Mouse (Mus musculus) kidney, postnatal 4 days (tissue): ENCODE measurements around the gene Sema3f.

Experiments used
- DNase-seq, 2 experiments: peaks; one replicate each; pipeline ENCODE4 v3.0.0; 2021; ENCODE audit warnings: mixed read lengths in 2 of 2

The Sema3f gene

DNA sequence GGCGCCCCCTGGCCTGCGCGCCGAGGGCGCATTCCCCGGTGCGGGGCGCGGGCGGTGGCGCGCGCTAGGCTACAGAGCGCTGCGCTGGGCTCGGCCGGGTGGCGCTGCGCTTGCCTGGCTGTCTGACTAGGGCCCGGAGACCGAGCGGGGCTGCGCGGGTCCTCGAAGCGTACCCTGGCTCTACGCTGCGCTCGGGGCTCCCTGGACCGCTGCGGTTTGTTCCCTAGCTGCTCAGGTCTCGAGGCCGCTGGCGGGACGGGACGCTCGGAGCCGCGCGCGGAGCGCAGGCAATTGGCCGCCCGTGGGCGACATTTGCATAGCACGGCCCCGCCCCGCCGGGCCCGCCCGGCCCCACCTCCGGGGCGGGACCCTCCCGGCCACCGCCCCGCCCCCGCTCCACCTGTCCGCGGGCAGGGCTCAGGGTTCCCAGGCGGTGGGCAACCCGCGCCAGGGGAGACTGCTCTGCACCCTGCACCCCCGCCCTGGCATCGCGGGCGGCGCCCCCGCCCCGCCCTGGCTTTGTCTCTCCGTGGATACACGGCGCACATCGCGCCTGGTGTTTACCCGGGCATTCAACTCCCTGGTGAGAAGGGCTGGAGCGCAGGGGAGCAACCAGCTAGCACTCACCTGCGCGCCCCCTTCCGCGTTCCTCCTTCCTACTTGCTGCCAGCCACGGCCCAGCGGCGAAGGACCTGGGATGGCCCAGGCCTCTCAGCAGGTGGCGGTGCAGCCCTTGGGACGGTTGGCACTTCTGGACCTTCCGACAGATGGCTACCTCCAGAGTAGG, at the start of gene Sema3f:
Sema3f (minus strand) TSS at position 779 of the 787 bp plus-strand sequence.
- peak; percentile 88 to 94 for DNase-seq

- no peak for DNase-seq
These were observed 49.3 kb upstream of the Sema3f start for GRCm38 (mm10) chr9:107759593-107759992.

- DNase-seq: no peak
These were observed 40.1 kb upstream of the Sema3f start for GRCm38 (mm10) chr9:107750378-107750777.

GRCm38 (mm10) chr9:107748063-107748462, 37.8 kb upstream of the Sema3f start:
- DNase-seq: no peak

DNA sequence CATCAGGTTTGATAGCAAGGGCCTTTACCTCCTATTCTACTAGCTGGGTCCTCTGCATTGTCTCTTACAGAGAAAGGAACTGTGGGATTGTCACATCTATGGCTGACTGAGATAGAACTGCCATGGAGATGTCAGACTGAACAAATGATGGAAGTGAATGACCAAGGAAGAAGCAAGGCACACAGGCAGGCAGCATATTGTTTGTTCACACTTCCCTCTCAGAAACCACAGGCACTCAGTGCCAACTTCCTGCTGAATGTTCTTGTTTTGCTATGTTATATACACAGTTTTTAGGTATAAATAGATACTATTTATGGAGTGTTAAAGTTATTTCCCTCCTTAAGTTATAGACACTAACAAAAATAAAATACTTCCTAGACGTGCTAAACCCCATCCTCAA, 37.0 kb upstream of the Sema3f start:
- DNase-seq: no peak

DNA sequence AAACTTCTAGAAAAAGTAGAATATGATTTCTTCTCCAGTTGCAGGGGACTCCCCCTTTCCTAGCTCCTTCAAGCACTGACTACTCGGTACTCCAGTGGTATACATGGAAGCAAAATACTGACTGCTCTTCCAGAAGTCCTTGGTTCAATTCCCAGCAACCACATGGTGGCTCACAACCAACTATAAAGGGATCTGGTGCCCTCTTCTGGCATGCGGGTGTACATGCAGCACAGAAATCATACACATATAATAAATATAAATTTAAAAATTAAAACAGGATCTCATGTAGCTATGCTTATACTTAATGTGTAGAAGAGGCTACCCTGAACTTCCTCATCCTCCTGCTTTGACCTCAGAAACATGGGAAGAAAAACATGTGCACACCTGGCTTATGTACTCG, 36.4 kb upstream of the Sema3f start:
- DNase-seq: no peak

GRCm38 (mm10) chr9:107744061-107744460, 33.8 kb upstream of the Sema3f start:
- no peak for DNase-seq

DNA sequence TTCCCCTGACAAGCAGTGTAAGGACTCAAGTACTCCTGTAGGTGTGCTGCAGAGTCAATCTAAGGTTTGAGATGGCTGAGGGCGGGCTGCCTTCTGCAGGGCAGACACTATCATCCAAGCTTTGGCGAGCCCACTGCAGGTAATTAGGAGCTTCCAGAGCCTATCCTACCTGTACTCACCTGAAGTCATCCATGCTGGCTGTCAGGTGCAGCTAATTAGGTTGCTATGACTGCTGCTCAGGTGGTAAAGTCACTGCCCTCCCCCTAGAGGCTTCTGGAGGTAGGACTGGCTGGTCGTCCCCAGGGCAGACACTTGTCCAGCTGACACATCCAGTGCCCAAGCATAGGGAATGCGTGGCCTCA, 28.5 kb upstream of the Sema3f start:
- peak; percentile 66 to 77 for DNase-seq

GRCm38 (mm10) chr9:107738020-107738840, 28.0 kb upstream of the Sema3f start:
- peak; percentile 94 to 95 for DNase-seq

GRCm38 (mm10) chr9:107736185-107736485, 25.9 kb upstream of the Sema3f start:
- DNase-seq: peak; percentile 58 to 68

GRCm38 (mm10) chr9:107735356-107736184, 25.3 kb upstream of the Sema3f start:
- peak; percentile 20 to 50 for DNase-seq

- DNase-seq: no peak
These were observed 24.3 kb upstream of the Sema3f start for GRCm38 (mm10) chr9:107734567-107734971.

GRCm38 (mm10) chr9:107729709-107730108, 19.4 kb upstream of the Sema3f start:
- DNase-seq: no peak

DNA sequence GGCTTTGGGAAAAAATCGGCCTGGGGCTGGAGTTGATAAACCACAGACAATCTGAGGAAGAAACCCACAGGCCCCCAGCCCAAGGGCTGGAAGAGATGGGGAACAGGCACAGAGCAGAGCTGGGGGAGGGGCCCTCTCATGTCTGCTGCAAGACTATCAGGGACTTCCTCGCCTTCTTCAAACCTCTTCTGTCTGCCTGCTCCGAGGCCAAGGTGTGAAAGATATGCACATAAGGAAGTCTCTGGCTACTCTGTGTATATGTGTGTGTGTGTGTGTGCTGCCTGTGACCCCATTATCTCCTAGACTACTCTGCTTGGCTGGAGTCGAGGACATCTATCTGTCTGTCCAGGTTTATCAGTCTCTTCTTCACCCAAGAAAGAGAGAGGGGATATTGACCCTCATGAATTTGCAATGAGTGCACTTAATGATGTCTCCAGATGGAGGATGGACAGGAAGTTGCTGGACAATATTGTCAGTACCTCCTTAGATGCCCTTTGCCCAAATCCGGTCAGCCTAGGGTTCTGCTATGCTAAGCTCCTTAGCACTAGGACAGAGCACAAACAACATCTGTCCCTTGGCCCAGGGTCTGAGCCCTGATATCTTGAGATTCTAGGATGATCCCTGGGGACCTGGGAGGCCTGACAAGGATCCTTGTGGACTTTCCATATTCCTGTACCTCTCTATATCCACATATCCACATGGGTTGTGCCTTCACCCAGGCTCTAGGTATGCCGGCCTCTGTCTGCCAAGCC, 18.8 kb upstream of the Sema3f start:
- no peak for DNase-seq

DNA sequence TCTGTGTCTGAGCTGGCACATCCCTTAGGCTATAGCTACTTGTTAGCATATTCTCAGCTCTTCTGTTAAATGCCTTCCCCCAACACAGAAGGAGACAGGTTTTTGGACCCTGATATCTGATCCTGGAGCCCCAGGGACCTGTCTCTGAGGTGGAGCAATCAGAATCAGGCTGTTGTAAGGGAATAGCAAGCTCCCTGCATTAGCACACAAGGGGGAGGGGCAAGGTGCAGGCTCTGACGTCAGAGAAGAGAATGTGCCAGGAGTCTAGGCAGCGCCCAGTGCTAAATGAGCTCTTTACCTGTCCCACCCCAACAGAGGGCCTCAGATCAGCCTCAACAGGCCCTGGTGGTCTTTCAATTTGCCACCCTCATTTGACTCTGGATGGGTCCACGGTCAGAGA, 16.8 kb upstream of the Sema3f start:
- DNase-seq: peak in 1 of 2 experiments; percentile 41

GRCm38 (mm10) chr9:107724796-107725195, 14.5 kb upstream of the Sema3f start:
- DNase-seq: no peak

DNA sequence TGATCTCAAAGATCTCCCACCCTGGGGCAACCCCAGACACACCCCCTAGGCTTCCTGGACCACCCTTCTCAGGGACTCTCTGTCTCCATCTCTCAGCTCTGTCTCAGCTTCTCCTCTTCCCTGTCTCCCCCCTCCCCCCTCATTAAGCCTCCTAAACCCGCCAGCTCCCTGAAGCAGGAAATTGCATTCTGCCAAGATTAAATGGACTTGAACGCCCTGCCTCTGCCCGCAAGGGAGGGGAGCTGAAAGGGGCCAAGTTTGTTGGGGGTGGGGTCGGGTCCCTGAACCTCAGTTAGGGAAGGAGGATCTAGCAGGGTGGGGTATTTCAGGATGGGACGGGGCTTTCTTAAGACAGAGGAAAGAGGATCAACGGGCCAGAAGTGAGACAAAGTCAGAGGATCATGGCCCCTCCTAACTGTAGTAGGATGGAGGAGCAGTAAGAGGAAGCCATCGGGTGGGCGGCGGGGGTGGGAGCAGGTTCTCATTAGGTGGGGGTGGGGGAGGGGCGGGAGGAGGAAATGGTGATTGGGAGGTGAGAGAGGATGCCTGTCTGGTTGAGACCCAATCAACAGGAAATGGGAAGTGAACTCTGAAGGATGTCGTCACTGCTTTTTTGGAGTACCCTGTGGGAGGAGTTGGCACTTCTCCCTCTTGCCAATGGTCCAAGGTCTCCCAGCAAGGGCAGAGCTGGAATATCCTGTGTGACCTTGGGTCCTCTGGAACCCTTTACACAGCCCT, 13.7 kb upstream of the Sema3f start:
- peak; percentile 73 to 83 for DNase-seq

GRCm38 (mm10) chr9:107723292-107723691, 13.0 kb upstream of the Sema3f start:
- DNase-seq: peak in 1 of 2 experiments; percentile 46

DNA sequence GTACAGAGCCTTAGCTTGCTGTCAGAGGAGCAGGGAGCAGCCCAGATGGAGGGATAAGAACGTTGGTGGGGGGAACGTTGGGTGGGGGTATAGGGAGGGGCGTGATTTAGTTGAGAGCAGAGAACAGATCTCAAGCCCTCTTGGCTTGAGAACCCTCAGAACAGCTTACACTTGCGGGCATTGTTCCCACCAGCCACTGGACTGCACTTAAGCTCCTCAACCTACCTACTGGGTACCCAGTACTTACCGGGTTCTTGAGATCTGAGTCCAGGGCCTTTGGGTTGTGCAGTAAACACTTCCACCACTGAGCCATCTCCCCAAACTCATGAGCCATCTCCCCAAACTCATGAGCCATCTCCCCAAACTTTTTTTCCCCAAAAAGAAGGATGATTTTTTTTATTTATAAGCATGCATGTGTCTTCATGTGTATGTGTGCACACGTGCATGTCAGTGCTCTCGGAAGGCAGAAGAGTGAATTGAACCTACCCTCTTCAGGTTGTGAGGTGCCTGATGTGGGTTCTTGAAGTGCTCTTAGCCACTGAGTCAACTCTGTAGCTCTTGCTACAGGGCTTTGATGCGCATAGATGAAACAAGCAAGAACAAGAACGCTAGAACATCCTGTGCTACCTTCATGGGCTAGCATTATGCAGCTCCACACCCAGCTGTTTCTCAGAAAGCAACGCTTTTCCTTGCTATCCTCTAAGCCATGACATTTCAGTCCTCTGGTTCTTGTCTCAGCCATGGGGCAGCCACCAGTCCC, 8.7 kb upstream of the Sema3f start:
- DNase-seq: no peak

- peak; percentile 57 to 73 for DNase-seq
These were observed 6.7 kb upstream of the Sema3f start for GRCm38 (mm10) chr9:107716951-107717350.

DNA sequence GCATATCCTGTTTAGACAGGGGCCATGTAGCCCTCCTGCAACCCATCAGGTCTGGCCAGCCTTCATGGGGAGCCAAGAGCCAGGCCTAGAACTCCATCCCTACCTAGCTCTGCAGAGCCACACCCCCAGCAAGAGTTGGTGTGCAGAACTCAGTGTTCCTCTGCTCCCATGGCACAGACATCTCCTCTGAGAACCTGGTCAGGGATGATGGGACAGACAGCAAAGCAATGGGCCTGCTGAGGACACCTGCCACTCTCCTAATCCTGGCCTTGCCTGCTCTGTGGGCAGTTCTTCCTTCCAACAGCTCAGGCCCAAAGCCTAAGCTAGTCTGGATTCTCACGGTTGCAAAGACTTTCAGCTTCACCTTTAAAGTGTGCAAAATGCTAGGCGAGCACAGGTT, 5.4 kb upstream of the Sema3f start:
- no peak for DNase-seq
